Mouse (Mus musculus) MEL (cell line): Measurements from ENCODE around the gene Tead3.

ENCODE experiments used
- CTCF ChIP-seq, 3 experiments: IDR thresholded peaks in 2 of 3; conservative IDR thresholded peaks in 1 of 3; 2 replicates each; pipeline ENCODE4 v1.5.1; 2011 to 2012; ENCODE audit warnings: low read length in 3 of 3, low read depth in 2 of 3, mild to moderate bottlenecking in 2 of 3, improper control_type of control experiment in 1 of 3, inconsistent platforms in 1 of 3, mixed read lengths in 1 of 3, moderate library complexity in 1 of 3; ENCODE audit not compliant: control insufficient read depth in 1 of 3, insufficient read depth in 1 of 3, poor library complexity in 1 of 3, severe bottlenecking in 1 of 3
- EP300 ChIP-seq, 2 experiments: IDR thresholded peaks; 2 replicates each; pipeline ENCODE4 v1.6.1; 2011; ENCODE audit warnings: improper control_type of control experiment in 2 of 2, low read length in 2 of 2, low read depth in 1 of 2, mild to moderate bottlenecking in 1 of 2
- JUND ChIP-seq: IDR thresholded peaks from 2 replicates; pipeline ENCODE4 v1.6.1; 2011; ENCODE audit warnings: low read depth, mild to moderate bottlenecking, improper control_type of control experiment, low read length
- KAT2A ChIP-seq: conservative IDR thresholded peaks from 2 replicates; pipeline ENCODE4 v1.6.1; 2012; ENCODE audit warnings: low read depth, low read length, improper control_type of control experiment, inconsistent platforms
- POLR2A ChIP-seq, 2 experiments: IDR thresholded peaks; 2 replicates each; pipeline ENCODE4 v1.6.1; 2011 to 2012; ENCODE audit warnings: low read length in 2 of 2, mild to moderate bottlenecking in 2 of 2, control low read depth in 1 of 2, improper control_type of control experiment in 1 of 2, low read depth in 1 of 2, moderate library complexity in 1 of 2; ENCODE audit not compliant: control insufficient read depth in 1 of 2, insufficient read depth in 1 of 2, poor library complexity in 1 of 2
- TAL1 ChIP-seq: IDR thresholded peaks from 2 replicates; pipeline ENCODE4 v1.6.1; 2012; ENCODE audit warnings: mild to moderate bottlenecking, inconsistent platforms, low read length, moderate library complexity, mixed read lengths

- TF ChIP-seq POLR2A (IDR thresholded peaks at IDR 0.05; ENCODE audit: control insufficient read depth in 1 of 2, insufficient read depth in 1 of 2, low read depth in 1 of 2, low read length in 2 of 2, poor library complexity in 1 of 2): no peak
- TF ChIP-seq KAT2A: no peak
- TF ChIP-seq JUND: no peak
- TF ChIP-seq TAL1: no peak
- no peak for TF ChIP-seq EP300 (IDR thresholded peaks at IDR 0.05; ENCODE audit: low read depth in 1 of 2, low read length in 2 of 2)
- no peak for TF ChIP-seq CTCF (IDR thresholded peaks at IDR 0.05 in 2 of 3, conservative IDR thresholded peaks at IDR 0.05 in 1 of 3; ENCODE audit: control insufficient read depth in 1 of 3, insufficient read depth in 1 of 3, low read depth in 2 of 3, low read length in 3 of 3, poor library complexity in 1 of 3, severe bottlenecking in 1 of 3)
These were observed 3.3 kb downstream of the Tead3 start for GRCm38 (mm10) chr17:28347327-28347726.
